Mouse (Mus musculus) MEL (cell line): ENCODE results near the gene Pbxip1. TPM values are rescaled to one million over a fixed set of nuclear protein-coding genes. Genes with fewer than 3 reads are reported as not detected.

Experiments
- DNase-seq: peaks from one replicate; pipeline ENCODE4 v3.0.0; 2011; ENCODE audit warnings: low read depth, low spot score
- H3K27ac ChIP-seq: 2 replicates; pipeline ENCODE4 v1.5.1; 2012; ENCODE audit warnings: low read depth, mild to moderate bottlenecking, control low read depth, low read length, moderate library complexity; ENCODE audit not compliant: control insufficient read depth
- H3K27me3 ChIP-seq, 2 experiments: fragments of 150-350 bp in 1 of 2; sonication (generic) in 1 of 2; 2 replicates each; pipeline ENCODE4 v1.6.1; 2012; ENCODE audit warnings: low read length in 2 of 2, mild to moderate bottlenecking in 2 of 2, improper control_type of control experiment in 1 of 2, moderate library complexity in 1 of 2; ENCODE audit not compliant: insufficient read depth in 2 of 2, control insufficient read depth in 1 of 2
- H3K36me3 ChIP-seq, 2 experiments: 2 replicates each; pipeline ENCODE4 v1.6.1; 2012 to 2014; ENCODE audit warnings: low read length in 2 of 2, improper control_type of control experiment in 1 of 2, inconsistent platforms in 1 of 2, mild to moderate bottlenecking in 1 of 2; ENCODE audit not compliant: insufficient read depth in 2 of 2, control insufficient read depth in 1 of 2
- H3K4me1 ChIP-seq, 2 experiments: fragments of 150-350 bp in 1 of 2; sonication (generic) in 1 of 2; 2 replicates each; pipeline ENCODE4 v1.6.1; 2012; ENCODE audit warnings: low read length in 2 of 2, improper control_type of control experiment in 1 of 2, mild to moderate bottlenecking in 1 of 2; ENCODE audit not compliant: insufficient read depth in 2 of 2, control insufficient read depth in 1 of 2
- H3K4me3 ChIP-seq, 2 experiments: fragments of 150-350 bp in 1 of 2; sonication (generic) in 1 of 2; 2 replicates each; pipeline ENCODE4 v1.5.1; 2012; ENCODE audit warnings: low read depth in 2 of 2, low read length in 2 of 2, mild to moderate bottlenecking in 2 of 2, moderate library complexity in 2 of 2, control low read depth in 1 of 2, improper control_type of control experiment in 1 of 2; ENCODE audit not compliant: control insufficient read depth in 1 of 2, insufficient read depth in 1 of 2
- H3K79me2 ChIP-seq: 2 replicates; pipeline ENCODE4 v1.6.1; 2012; ENCODE audit warnings: mild to moderate bottlenecking, low read length, moderate library complexity; ENCODE audit not compliant: control insufficient read depth, poor library complexity, insufficient read depth
- H3K9ac ChIP-seq: 2 replicates; pipeline ENCODE4 v1.6.1; 2012; ENCODE audit warnings: low read depth, mild to moderate bottlenecking, control low read depth, low read length, moderate library complexity; ENCODE audit not compliant: control insufficient read depth, poor library complexity, severe bottlenecking
- H3K9me3 ChIP-seq: fragments of 150-350 bp; sonication (generic); replicated peaks from 2 replicates; pipeline ENCODE4 v1.6.1; 2012; ENCODE audit warnings: mild to moderate bottlenecking, low read length, improper control_type of control experiment, moderate library complexity; ENCODE audit not compliant: insufficient read depth
- CHD1 ChIP-seq: IDR thresholded peaks from 2 replicates; pipeline ENCODE4 v1.6.1; 2012; ENCODE audit warnings: low read depth, mild to moderate bottlenecking, inconsistent platforms, low read length, improper control_type of control experiment
- CHD2 ChIP-seq: IDR thresholded peaks from 2 replicates; pipeline ENCODE4 v1.6.1; 2011; ENCODE audit warnings: low read length, improper control_type of control experiment
- CTCF ChIP-seq, 3 experiments: IDR thresholded peaks in 2 of 3; conservative IDR thresholded peaks in 1 of 3; 2 replicates each; pipeline ENCODE4 v1.5.1; 2011 to 2012; ENCODE audit warnings: low read length in 3 of 3, low read depth in 2 of 3, mild to moderate bottlenecking in 2 of 3, improper control_type of control experiment in 1 of 3, inconsistent platforms in 1 of 3, mixed read lengths in 1 of 3, moderate library complexity in 1 of 3; ENCODE audit not compliant: control insufficient read depth in 1 of 3, insufficient read depth in 1 of 3, poor library complexity in 1 of 3, severe bottlenecking in 1 of 3
- E2F4 ChIP-seq: IDR thresholded peaks from 2 replicates; pipeline ENCODE4 v1.6.1; 2011; ENCODE audit warnings: low read depth, low read length, improper control_type of control experiment, borderline replicate concordance
- ELF1 ChIP-seq: IDR thresholded peaks from 2 replicates; pipeline ENCODE4 v1.6.1; 2014; ENCODE audit warnings: low read depth, mild to moderate bottlenecking, inconsistent platforms, low read length, improper control_type of control experiment, moderate library complexity
- EP300 ChIP-seq, 2 experiments: IDR thresholded peaks; 2 replicates each; pipeline ENCODE4 v1.6.1; 2011; ENCODE audit warnings: improper control_type of control experiment in 2 of 2, low read length in 2 of 2, low read depth in 1 of 2, mild to moderate bottlenecking in 1 of 2
- ETS1 ChIP-seq: IDR thresholded peaks from 2 replicates; pipeline ENCODE4 v1.6.1; 2012; ENCODE audit warnings: low read depth, mild to moderate bottlenecking, inconsistent platforms, low read length, improper control_type of control experiment, moderate library complexity
- GABPA ChIP-seq: IDR thresholded peaks from 2 replicates; pipeline ENCODE4 v1.6.1; 2012; ENCODE audit warnings: low read depth, mild to moderate bottlenecking, inconsistent platforms, low read length, improper control_type of control experiment, moderate library complexity
- GATA1 ChIP-seq: IDR thresholded peaks from 2 replicates; pipeline ENCODE4 v1.6.1; 2011; ENCODE audit warnings: low read depth, low read length, improper control_type of control experiment
- JUND ChIP-seq: IDR thresholded peaks from 2 replicates; pipeline ENCODE4 v1.6.1; 2011; ENCODE audit warnings: low read depth, mild to moderate bottlenecking, improper control_type of control experiment, low read length
- KAT2A ChIP-seq: conservative IDR thresholded peaks from 2 replicates; pipeline ENCODE4 v1.6.1; 2012; ENCODE audit warnings: low read depth, low read length, improper control_type of control experiment, inconsistent platforms
- MAFK ChIP-seq: IDR thresholded peaks from 2 replicates; pipeline ENCODE4 v1.6.1; 2011; ENCODE audit warnings: low read depth, mild to moderate bottlenecking, low read length, improper control_type of control experiment, borderline replicate concordance
- MAX ChIP-seq: IDR thresholded peaks from 2 replicates; pipeline ENCODE4 v1.6.1; 2011; ENCODE audit warnings: low read length, improper control_type of control experiment
- MEF2A ChIP-seq: IDR thresholded peaks from 2 replicates; pipeline ENCODE4 v1.6.1; 2014; ENCODE audit warnings: low read depth, mild to moderate bottlenecking, inconsistent platforms, low read length, improper control_type of control experiment; ENCODE audit not compliant: poor library complexity, insufficient replicate concordance, severe bottlenecking; ENCODE audit errors: extremely low read depth
- MXI1 ChIP-seq: IDR thresholded peaks from 2 replicates; pipeline ENCODE4 v1.6.1; 2011; ENCODE audit warnings: mild to moderate bottlenecking, low read depth, low read length, improper control_type of control experiment
- MYC ChIP-seq: IDR thresholded peaks from 2 replicates; pipeline ENCODE4 v1.6.1; 2011; ENCODE audit warnings: low read depth, mild to moderate bottlenecking, low read length, improper control_type of control experiment, moderate library complexity
- NELFE ChIP-seq: IDR thresholded peaks from 2 replicates; pipeline ENCODE4 v1.6.1; 2011; ENCODE audit warnings: low read depth, low read length, improper control_type of control experiment
- NRF1 ChIP-seq: IDR thresholded peaks from 2 replicates; pipeline ENCODE4 v1.6.1; 2014; ENCODE audit warnings: low read depth, mild to moderate bottlenecking, inconsistent platforms, low read length, improper control_type of control experiment, moderate library complexity; ENCODE audit not compliant: poor library complexity, insufficient read depth, severe bottlenecking
- POLR2A ChIP-seq, 2 experiments: IDR thresholded peaks; 2 replicates each; pipeline ENCODE4 v1.6.1; 2011 to 2012; ENCODE audit warnings: low read length in 2 of 2, mild to moderate bottlenecking in 2 of 2, control low read depth in 1 of 2, improper control_type of control experiment in 1 of 2, low read depth in 1 of 2, moderate library complexity in 1 of 2; ENCODE audit not compliant: control insufficient read depth in 1 of 2, insufficient read depth in 1 of 2, poor library complexity in 1 of 2
- RAD21 ChIP-seq: IDR thresholded peaks from 2 replicates; pipeline ENCODE4 v1.6.1; 2011; ENCODE audit warnings: mild to moderate bottlenecking, low read depth, low read length, improper control_type of control experiment
- RCOR1 ChIP-seq: IDR thresholded peaks from 2 replicates; pipeline ENCODE4 v1.6.1; 2012; ENCODE audit warnings: low read depth, mild to moderate bottlenecking, inconsistent platforms, low read length, improper control_type of control experiment
- SIN3A ChIP-seq: IDR thresholded peaks from 2 replicates; pipeline ENCODE4 v1.6.1; 2012; ENCODE audit warnings: low read length, improper control_type of control experiment, inconsistent platforms
- SMC3 ChIP-seq: IDR thresholded peaks from 2 replicates; pipeline ENCODE4 v1.6.1; 2011; ENCODE audit warnings: low read depth, low read length, improper control_type of control experiment
- TBP ChIP-seq: IDR thresholded peaks from 2 replicates; pipeline ENCODE4 v1.8.0; 2011; ENCODE audit warnings: low read depth, low read length, improper control_type of control experiment
- UBTF ChIP-seq: IDR thresholded peaks from 2 replicates; pipeline ENCODE4 v1.6.1; 2012; ENCODE audit warnings: low read depth, mild to moderate bottlenecking, inconsistent platforms, low read length, improper control_type of control experiment, moderate library complexity, borderline replicate concordance; ENCODE audit not compliant: insufficient read depth
- USF2 ChIP-seq, 2 experiments: IDR thresholded peaks; 2 replicates each; pipeline ENCODE4 v1.6.1; 2011 to 2012; ENCODE audit warnings: improper control_type of control experiment in 2 of 2, low read length in 2 of 2, borderline replicate concordance in 1 of 2, inconsistent platforms in 1 of 2, low read depth in 1 of 2, mild to moderate bottlenecking in 1 of 2; ENCODE audit not compliant: insufficient read depth in 1 of 2
- ZC3H11A ChIP-seq: IDR thresholded peaks from 2 replicates; pipeline ENCODE4 v1.6.1; 2012; ENCODE audit warnings: low read depth, mild to moderate bottlenecking, inconsistent platforms, low read length, improper control_type of control experiment
- ZMIZ1 ChIP-seq: IDR thresholded peaks from 2 replicates; pipeline ENCODE4 v1.6.1; 2012; ENCODE audit warnings: low read depth, mild to moderate bottlenecking, inconsistent platforms, low read length, improper control_type of control experiment, moderate library complexity
- ZNF384 ChIP-seq: IDR thresholded peaks from 2 replicates; pipeline ENCODE4 v1.6.1; 2012; ENCODE audit warnings: low read depth, mild to moderate bottlenecking, inconsistent platforms, low read length, improper control_type of control experiment
- polyA plus RNA-seq, 2 experiments: library from polyadenylated mRNA; stranded (reverse) in 1 of 2; unstranded in 1 of 2; fragments of >175 nt in 1 of 2; fragments of >200 nt in 1 of 2; gene quantifications; 2 replicates each; pipeline versions ENCODE4 v1.2.1 to v1.2.4; 2012; ENCODE audit warnings: low replicate concordance in 2 of 2, low read depth in 1 of 2; ENCODE audit not compliant: insufficient read length in 2 of 2, insufficient read depth in 1 of 2, missing spikeins in 1 of 2
- total RNA-seq: library from RNA; depleted of rRNA; stranded (reverse); fragments of 300-350 nt; gene quantifications from 2 replicates; pipeline ENCODE4 v1.2.3, GENCODE M21; 2012

Pbxip1 gene
- total and polyA plus RNA-seq, 3 experiments = 4.8 to 10.7 TPM; not detected in 1

GRCm38 (mm10) chr3:89458372-89458964 is 22.0 kb downstream of the Pbxip1 start (continued):
- TF ChIP-seq NELFE (peak; percentile 63; the same call in 1 of the 2 replicates), ZMIZ1 (peak; percentile 67), ELF1 (no peak), CHD1 (no peak; the same call in 1 of the 2 replicates), USF2 (IDR thresholded peaks at IDR 0.05; ENCODE audit: borderline replicate concordance in 1 of 2, insufficient read depth in 1 of 2, low read depth in 1 of 2, low read length in 2 of 2) (no peak), JUND (no peak), E2F4 (no peak; the same call in 1 of the 2 replicates), ZC3H11A (no peak), MAX (0 out of 2 replicates have a peak, but pooled peaks have one; percentile 15), POLR2A (IDR thresholded peaks at IDR 0.05; ENCODE audit: control insufficient read depth in 1 of 2, insufficient read depth in 1 of 2, low read depth in 1 of 2, low read length in 2 of 2, poor library complexity in 1 of 2) (peak in 1 of 2 experiments; percentile 27; a peak in 1 of 4 replicates), CHD2 (no peak), EP300 (IDR thresholded peaks at IDR 0.05; ENCODE audit: low read depth in 1 of 2, low read length in 2 of 2) (peak in 1 of 2 experiments; percentile 8; a peak in 2 of 4 replicates), GABPA (peak; percentile 83; the same call in 1 of the 2 replicates), UBTF (no peak), TBP (peak; percentile 86), KAT2A (no peak), SMC3 (no peak)
- TF ChIP-seq, all 39 proteins: peak for 15

DNA sequence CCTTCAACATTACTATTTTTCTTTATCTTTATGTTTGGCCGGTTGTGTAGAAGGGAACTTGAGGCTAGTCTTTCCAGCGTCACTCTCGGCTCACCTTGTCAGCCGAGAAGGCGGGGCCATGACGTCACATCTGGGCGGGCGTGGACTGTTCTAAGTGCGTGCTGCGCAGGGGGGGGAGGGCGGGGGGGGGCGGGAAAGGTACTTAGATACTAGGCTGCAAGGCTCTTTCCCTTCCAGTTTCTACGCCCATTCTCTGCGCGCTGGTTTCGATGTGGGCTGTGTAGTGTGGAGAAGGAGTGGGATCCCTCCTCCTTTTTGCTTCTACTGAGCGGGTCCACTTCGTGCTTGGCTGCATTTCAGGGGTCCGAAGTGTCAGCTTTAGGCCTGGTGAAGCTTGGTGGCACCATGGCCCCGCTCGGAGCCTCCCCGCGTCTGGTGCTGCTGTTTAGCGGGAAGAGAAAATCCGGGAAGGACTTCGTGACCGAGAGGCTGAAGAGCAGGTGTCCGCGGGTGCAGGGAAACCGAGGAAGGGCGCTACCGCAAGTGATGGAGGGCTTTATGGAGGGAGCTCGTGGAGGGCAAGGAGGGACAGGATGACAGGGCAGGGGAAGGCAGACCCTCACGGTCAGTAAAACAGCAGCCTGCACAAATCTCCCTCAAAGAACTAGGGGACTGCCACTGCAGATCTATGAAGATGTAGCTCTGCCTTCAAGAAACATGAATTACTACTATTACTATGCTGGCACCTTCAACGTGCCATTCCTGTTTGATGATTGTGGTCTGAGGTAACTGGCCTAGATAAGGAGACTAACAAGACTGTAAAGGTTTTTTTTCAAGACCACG is 22.7 kb downstream of the Pbxip1 start:
- DNase-seq = peak; percentile 98
- Histone ChIP-seq H3K27ac (peak overlapping the region; percentile 80), H3K4me3 (peak overlapping the region; percentile 87 to 95), H3K36me3 (peaks cover 0 to 10% of the 10 kb centered on the region in 2 experiments; a peak in 2 of 4 replicates), H3K79me2 (peaks cover 4% of the 10 kb centered on the region; the same call in 1 of the 2 replicates), H3K27me3 (no peaks in the 10 kb centered on the region), H3K4me1 (peaks cover 11 to 20% of the 10 kb centered on the region in 2 experiments), H3K9me3 (no peaks in the 10 kb centered on the region), H3K9ac (peak overlapping the region; percentile 84)
- peak; percentile 66 for TF ChIP-seq ZMIZ1
- TF ChIP-seq SIN3A = peak; percentile 71
- TF ChIP-seq MXI1 = peak; percentile 53
- TF ChIP-seq NRF1 = peak; percentile 54; the same call in 1 of the 2 replicates
- TF ChIP-seq USF2 (IDR thresholded peaks at IDR 0.05; ENCODE audit: borderline replicate concordance in 1 of 2, insufficient read depth in 1 of 2, low read depth in 1 of 2, low read length in 2 of 2) = no peak
- peak; percentile 4; the same call in 1 of the 2 replicates for TF ChIP-seq MEF2A
- no peak for TF ChIP-seq KAT2A
- TF ChIP-seq JUND = no peak
- no peak for TF ChIP-seq RAD21
- TF ChIP-seq CHD2 = no peak
- TF ChIP-seq NELFE = peak; percentile 63
- TF ChIP-seq GATA1 = peak; percentile 73
- TF ChIP-seq E2F4 = peak; percentile 44; the same call in 1 of the 2 replicates
- 0 out of 2 replicates have a peak, but pooled peaks have one; percentile 29 for TF ChIP-seq TBP
- no peak for TF ChIP-seq SMC3
- TF ChIP-seq MYC = no peak
- peak; percentile 81 for TF ChIP-seq ZNF384
- TF ChIP-seq CTCF (IDR thresholded peaks at IDR 0.05 in 2 of 3, conservative IDR thresholded peaks at IDR 0.05 in 1 of 3; ENCODE audit: control insufficient read depth in 1 of 3, insufficient read depth in 1 of 3, low read depth in 2 of 3, low read length in 3 of 3, poor library complexity in 1 of 3, severe bottlenecking in 1 of 3) = no peak
- TF ChIP-seq ETS1 = peak; percentile 44; the same call in 1 of the 2 replicates
- no peak for TF ChIP-seq RCOR1
- no peak for TF ChIP-seq MAFK
